Mouse (Mus musculus) liver, embryonic 14.5 days (tissue): Measurements from ENCODE around the gene Gm10181.

Experiments
- CTCF ChIP-seq: IDR thresholded peaks from 2 replicates; pipeline ENCODE4 v1.5.1; 2016; ENCODE audit warnings: antibody characterized with exemption, low read depth, control low read depth
- EP300 ChIP-seq: IDR thresholded peaks from 2 replicates; pipeline ENCODE4 v1.6.1; 2016; ENCODE audit warnings: antibody characterized with exemption, low read depth

DNA sequence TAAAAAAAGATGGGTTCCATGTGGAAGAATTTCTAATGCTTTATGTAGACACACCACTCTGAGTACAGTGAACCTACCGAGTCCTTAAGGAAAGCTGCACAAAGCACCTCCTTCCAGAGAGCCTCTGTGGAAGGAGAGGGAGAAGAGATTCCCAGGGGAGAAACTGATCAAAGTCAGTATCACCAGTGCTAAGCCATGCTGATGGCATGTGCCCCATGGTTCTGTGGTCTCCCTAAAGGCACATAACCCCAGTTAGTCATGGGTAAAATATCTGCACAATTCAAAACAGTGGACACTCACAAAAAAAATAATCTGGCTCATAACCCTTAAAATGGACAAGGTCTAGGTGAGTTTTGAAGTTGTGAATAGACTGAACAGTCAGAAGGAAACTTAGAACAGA is 13.7 kb downstream of the Gm10181 start:
- no peak for TF ChIP-seq CTCF
- TF ChIP-seq EP300: no peak
